Mouse (Mus musculus): Measurements from ENCODE around the gene Ngef. TPM values are rescaled to one million over a fixed set of nuclear protein-coding genes. Genes with fewer than 3 reads are reported as not detected.
A peak's percentile ranks its signal among the peaks of the same experiment; 100 is the strongest.

Gene Ngef
- polyA plus RNA-seq, 1 experiment: 5.2 TPM

DNA sequence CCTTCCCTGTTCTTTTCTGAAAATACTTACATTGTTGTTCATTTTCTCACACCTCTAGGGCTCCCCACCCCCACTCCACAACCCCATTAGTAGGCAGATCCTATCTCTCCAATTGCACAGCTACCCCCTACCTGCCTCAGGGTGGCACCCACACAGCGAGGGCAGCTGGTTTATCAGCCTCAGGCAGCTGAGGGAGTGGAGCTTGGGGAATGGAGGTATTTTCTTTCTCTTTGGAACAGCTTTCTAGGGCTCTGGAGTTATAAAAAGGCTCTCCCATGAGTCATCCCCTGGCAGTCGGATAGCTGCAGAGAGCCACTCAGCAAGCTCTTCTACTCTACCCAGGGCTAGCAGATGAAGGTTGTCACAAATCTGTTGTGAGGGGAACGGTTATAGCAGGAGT, 20.6 kb upstream of the Ngef start:
- no peaks in the 10 kb centered on the region for H3K27me3 ChIP-seq (ENCODE audit: control insufficient read depth, insufficient read depth, insufficient read length)

DNA sequence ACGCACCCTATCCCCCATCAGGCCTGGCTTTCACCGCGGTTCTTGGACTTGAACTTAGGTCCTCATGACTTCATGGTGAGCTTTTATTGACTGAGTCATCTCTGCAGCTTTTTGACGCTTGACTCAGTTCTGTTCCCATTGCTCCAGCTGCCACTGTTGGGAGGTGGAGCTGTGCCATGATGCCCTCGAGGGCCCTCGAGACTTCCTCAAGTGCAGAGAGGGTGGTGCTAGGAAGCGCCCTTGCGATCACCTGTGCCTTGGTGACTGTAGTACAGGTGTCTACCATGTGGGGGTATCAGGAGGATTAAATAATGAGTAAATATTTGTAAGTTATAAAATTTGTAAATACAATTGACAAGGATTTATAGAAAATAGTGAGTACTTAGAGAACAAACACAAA, 16.3 kb upstream of the Ngef start:
- no peak overlapping the region for H3ac ChIP-seq (ENCODE audit: control insufficient read depth, insufficient read length)
- H3K27me3 ChIP-seq (ENCODE audit: control insufficient read depth, insufficient read depth, insufficient read length): no peaks in the 10 kb centered on the region
- no peaks in the 10 kb centered on the region for H3K36me3 ChIP-seq (ENCODE audit: control insufficient read depth, insufficient read depth)
- TF ChIP-seq SRF (IDR thresholded peaks at IDR 0.05; ENCODE audit: control insufficient read depth, insufficient read length, low read depth) (no peak), MYOD1 (IDR thresholded peaks at IDR 0.05; ENCODE audit: control insufficient read depth in 1 of 3, insufficient read length in 2 of 3, low read depth in 2 of 3) (peak in 1 of 3 experiments; percentile 9)
- no peak overlapping the region for H3K4me3 ChIP-seq
- no peaks in the 10 kb centered on the region for H3K79me2 ChIP-seq (ENCODE audit: control insufficient read depth, insufficient read depth)
- no peak overlapping the region for H3K4me2 ChIP-seq (ENCODE audit: low read depth)

More for the DNA sequence above, 20.6 kb upstream of the Ngef start:
- Histone ChIP-seq H3K4me3 (no peak overlapping the region), H3ac (ENCODE audit: control insufficient read depth, insufficient read length) (no peak overlapping the region), H3K4me2 (ENCODE audit: low read depth) (peak overlapping the region; percentile 53), H3K79me2 (ENCODE audit: control insufficient read depth, insufficient read depth) (no peaks in the 10 kb centered on the region), H3K36me3 (ENCODE audit: control insufficient read depth, insufficient read depth) (no peaks in the 10 kb centered on the region)
- TF ChIP-seq MYOG (IDR thresholded peaks at IDR 0.05; ENCODE audit: control insufficient read depth in 1 of 3, insufficient read depth in 1 of 3, insufficient read length in 2 of 3, low read depth in 2 of 3) (peak; percentile 28 to 83 (median 66)), MYOD1 (IDR thresholded peaks at IDR 0.05; ENCODE audit: control insufficient read depth in 1 of 3, insufficient read length in 2 of 3, low read depth in 2 of 3) (peak in 2 of 3 experiments; percentile 59 to 81), POLR2A (IDR thresholded peaks at IDR 0.05; ENCODE audit: insufficient read length, low read depth) (no peak)

- Histone ChIP-seq H3K36me3 (ENCODE audit: control insufficient read depth, insufficient read depth) (no peaks in the 10 kb centered on the region), H3K4me2 (ENCODE audit: low read depth) (no peak overlapping the region), H3ac (ENCODE audit: control insufficient read depth, insufficient read length) (no peak overlapping the region), H3K79me2 (ENCODE audit: control insufficient read depth, insufficient read depth) (no peaks in the 10 kb centered on the region), H3K4me3 (no peak overlapping the region), H3K27me3 (ENCODE audit: control insufficient read depth, insufficient read depth, insufficient read length) (no peaks in the 10 kb centered on the region)
- TF ChIP-seq MYOG (IDR thresholded peaks at IDR 0.05; ENCODE audit: control insufficient read depth in 1 of 3, insufficient read depth in 1 of 3, insufficient read length in 2 of 3, low read depth in 2 of 3): no peak
- TF ChIP-seq REST (IDR thresholded peaks at IDR 0.05; ENCODE audit: insufficient read depth, insufficient read length): no peak
- TF ChIP-seq CEBPB (IDR thresholded peaks at IDR 0.05; ENCODE audit: insufficient read depth, poor library complexity, severe bottlenecking): no peak
- no peak for TF ChIP-seq SRF (IDR thresholded peaks at IDR 0.05; ENCODE audit: control insufficient read depth, insufficient read length, low read depth)
- TF ChIP-seq POLR2A (IDR thresholded peaks at IDR 0.05; ENCODE audit: insufficient read length, low read depth): no peak
- TF ChIP-seq E2F4 (IDR thresholded peaks at IDR 0.05; ENCODE audit: insufficient read depth): no peak
- TF ChIP-seq MAX (IDR thresholded peaks at IDR 0.05; ENCODE audit: low read depth): no peak
- TF ChIP-seq TCF12 (IDR thresholded peaks at IDR 0.05; ENCODE audit: insufficient read depth, poor library complexity, severe bottlenecking): no peak
- TF ChIP-seq POLR2AphosphoS2 (IDR thresholded peaks at IDR 0.05; ENCODE audit: insufficient read length, low read depth): no peak
- no peak for TF ChIP-seq TCF3 (IDR thresholded peaks at IDR 0.05; ENCODE audit: insufficient read length, low read depth)
- no peak for TF ChIP-seq USF1 (IDR thresholded peaks at IDR 0.05; ENCODE audit: low read depth)
- no peak for TF ChIP-seq MYOD1 (IDR thresholded peaks at IDR 0.05; ENCODE audit: control insufficient read depth in 1 of 3, insufficient read length in 2 of 3, low read depth in 2 of 3)
These were observed 15.5 kb upstream of the Ngef start for GRCm38 (mm10) chr1:87589162-87589561.

DNA sequence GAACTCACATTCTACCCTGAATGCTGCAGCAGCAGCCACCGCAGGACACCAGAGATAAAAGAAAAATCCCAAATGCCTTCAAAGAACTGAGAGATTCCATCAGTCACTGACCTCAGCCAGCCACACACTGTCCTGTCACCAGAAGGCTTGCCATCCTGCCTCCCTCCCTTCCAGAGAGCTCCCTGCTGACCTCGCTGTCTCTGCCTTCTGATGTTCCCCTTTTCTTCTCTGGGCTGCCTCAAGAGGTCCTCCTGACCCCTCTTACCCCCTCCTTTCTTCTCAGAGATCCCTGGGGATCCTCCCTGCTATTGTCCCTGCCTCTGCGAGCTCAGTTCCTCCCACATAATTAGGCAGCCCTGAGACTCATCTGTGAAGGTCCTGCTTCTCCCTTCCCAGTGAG, 7.2 kb upstream of the Ngef start:
- no peak for TF ChIP-seq MYOD1 (IDR thresholded peaks at IDR 0.05; ENCODE audit: control insufficient read depth in 1 of 3, insufficient read length in 2 of 3, low read depth in 2 of 3)
- TF ChIP-seq TCF12 (IDR thresholded peaks at IDR 0.05; ENCODE audit: insufficient read depth, poor library complexity, severe bottlenecking): no peak
- TF ChIP-seq CEBPB (IDR thresholded peaks at IDR 0.05; ENCODE audit: insufficient read depth, poor library complexity, severe bottlenecking): no peak
- TF ChIP-seq POLR2AphosphoS2 (IDR thresholded peaks at IDR 0.05; ENCODE audit: insufficient read length, low read depth): no peak
- TF ChIP-seq REST (IDR thresholded peaks at IDR 0.05; ENCODE audit: insufficient read depth, insufficient read length): no peak
- no peak for TF ChIP-seq MAX (IDR thresholded peaks at IDR 0.05; ENCODE audit: low read depth)
- no peak for TF ChIP-seq SRF (IDR thresholded peaks at IDR 0.05; ENCODE audit: control insufficient read depth, insufficient read length, low read depth)
- no peak for TF ChIP-seq E2F4 (IDR thresholded peaks at IDR 0.05; ENCODE audit: insufficient read depth)
- TF ChIP-seq MYOG (IDR thresholded peaks at IDR 0.05; ENCODE audit: control insufficient read depth in 1 of 3, insufficient read depth in 1 of 3, insufficient read length in 2 of 3, low read depth in 2 of 3): no peak
- no peak for TF ChIP-seq USF1 (IDR thresholded peaks at IDR 0.05; ENCODE audit: low read depth)
- TF ChIP-seq TCF3 (IDR thresholded peaks at IDR 0.05; ENCODE audit: insufficient read length, low read depth): no peak
- TF ChIP-seq POLR2A (IDR thresholded peaks at IDR 0.05; ENCODE audit: insufficient read length, low read depth): no peak
- Histone ChIP-seq H3K27me3 (ENCODE audit: control insufficient read depth, insufficient read depth, insufficient read length) (peaks cover 6% of the 10 kb centered on the region), H3K4me2 (ENCODE audit: low read depth) (no peak overlapping the region), H3ac (ENCODE audit: control insufficient read depth, insufficient read length) (no peak overlapping the region), H3K79me2 (ENCODE audit: control insufficient read depth, insufficient read depth) (no peaks in the 10 kb centered on the region), H3K36me3 (ENCODE audit: control insufficient read depth, insufficient read depth) (no peaks in the 10 kb centered on the region), H3K4me3 (no peak overlapping the region)

- no peaks in the 10 kb centered on the region for H3K79me2 ChIP-seq (ENCODE audit: control insufficient read depth, insufficient read depth)
- no peak for TF ChIP-seq MYOD1 (IDR thresholded peaks at IDR 0.05; ENCODE audit: control insufficient read depth in 1 of 3, insufficient read length in 2 of 3, low read depth in 2 of 3)
- TF ChIP-seq TCF3 (IDR thresholded peaks at IDR 0.05; ENCODE audit: insufficient read length, low read depth): no peak
- TF ChIP-seq POLR2A (IDR thresholded peaks at IDR 0.05; ENCODE audit: insufficient read length, low read depth): no peak
- no peak for TF ChIP-seq TCF12 (IDR thresholded peaks at IDR 0.05; ENCODE audit: insufficient read depth, poor library complexity, severe bottlenecking)
- TF ChIP-seq USF1 (IDR thresholded peaks at IDR 0.05; ENCODE audit: low read depth): no peak
- no peak for TF ChIP-seq CEBPB (IDR thresholded peaks at IDR 0.05; ENCODE audit: insufficient read depth, poor library complexity, severe bottlenecking)
- TF ChIP-seq MYOG (IDR thresholded peaks at IDR 0.05; ENCODE audit: control insufficient read depth in 1 of 3, insufficient read depth in 1 of 3, insufficient read length in 2 of 3, low read depth in 2 of 3): no peak
- TF ChIP-seq SRF (IDR thresholded peaks at IDR 0.05; ENCODE audit: control insufficient read depth, insufficient read length, low read depth): no peak
- no peak for TF ChIP-seq MAX (IDR thresholded peaks at IDR 0.05; ENCODE audit: low read depth)
- H3K27me3 ChIP-seq (ENCODE audit: control insufficient read depth, insufficient read depth, insufficient read length): peaks cover 6% of the 10 kb centered on the region
- no peak overlapping the region for H3ac ChIP-seq (ENCODE audit: control insufficient read depth, insufficient read length)
- H3K4me3 ChIP-seq: no peak overlapping the region
- H3K36me3 ChIP-seq (ENCODE audit: control insufficient read depth, insufficient read depth): no peaks in the 10 kb centered on the region
- H3K4me2 ChIP-seq (ENCODE audit: low read depth): no peak overlapping the region
These were observed 5.3 kb upstream of the Ngef start for GRCm38 (mm10) chr1:87578965-87579364.

All from myocyte (in vitro differentiated cells).